Mouse (Mus musculus) stomach, postnatal 0 days (tissue): ENCODE measurements around the gene Fbxo40.

Experiments
- CTCF ChIP-seq: IDR thresholded peaks from 2 replicates; pipeline ENCODE4 v1.5.1; 2016; ENCODE audit warnings: antibody characterized with exemption, low read depth, mild to moderate bottlenecking, moderate library complexity
- EP300 ChIP-seq: optimal IDR thresholded peaks from 2 replicates; pipeline ENCODE3; 2016; ENCODE audit warnings: antibody characterized with exemption

- TF ChIP-seq CTCF, result no peak
- no peak for TF ChIP-seq EP300
Measured at GRCm38 (mm10) chr16:36932546-36932945, 57.7 kb downstream of the Fbxo40 start.
